Mouse (Mus musculus): Measurements from ENCODE around the gene Gm5591.
"Not testable (repeated sequence)": the region's sequence is repeated elsewhere in the genome, so short reads cannot be mapped to it uniquely, and the experiment has no call there.

Gene Gm5591

DNA sequence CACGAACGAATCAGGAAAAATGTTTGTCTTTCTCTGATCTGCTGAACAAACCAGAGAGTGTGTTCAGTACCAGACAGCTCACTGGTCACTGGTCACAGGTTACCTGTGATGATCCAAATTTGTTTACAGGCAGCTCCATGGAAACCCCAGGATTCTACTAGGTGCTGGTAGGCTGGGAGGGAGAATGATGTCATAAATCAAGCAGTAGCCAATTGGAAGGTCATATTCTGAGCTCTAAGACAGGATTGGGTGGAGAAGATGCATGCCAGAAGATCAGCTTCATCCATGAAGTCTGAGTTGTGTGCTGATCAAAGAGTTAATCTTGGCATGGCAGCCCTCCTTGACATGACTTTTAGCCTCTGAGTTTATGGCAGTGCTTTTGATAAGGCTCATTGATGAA, at the start of gene Gm5591:
Gm5591 (minus strand) TSS at position 101 of the 400 bp plus-strand sequence.
- not testable (repeated sequence) for DNase-seq (ENCODE audit: low spot score)

DNA sequence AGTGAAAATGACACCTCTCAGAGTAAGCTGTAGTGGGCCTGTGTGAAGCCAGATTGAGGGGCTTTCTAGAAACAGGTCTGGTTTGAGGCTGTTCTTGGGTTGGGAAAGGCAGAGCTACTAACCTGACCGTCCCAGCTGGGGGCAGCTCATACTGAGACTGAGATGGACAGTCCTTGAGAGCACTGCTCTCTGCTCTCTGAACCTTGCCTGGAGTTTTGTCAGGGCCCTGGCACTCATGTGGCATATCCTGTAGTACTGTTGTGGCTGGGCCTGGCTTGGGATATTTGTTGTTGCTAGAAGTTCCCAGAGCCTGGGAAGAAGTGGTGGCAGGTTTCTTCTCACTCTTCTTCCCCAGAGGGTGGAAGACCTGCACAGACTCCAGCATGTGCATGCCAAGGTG, 39.5 kb downstream of the Gm5591 start:
- not testable (repeated sequence) for DNase-seq (ENCODE audit: low spot score)
